Mouse (Mus musculus): ENCODE measurements around the gene Fmnl2.

Fmnl2 gene

GRCm38 (mm10) chr2:53105408-53105807, 247.7 kb downstream of the Fmnl2 start:
- no peak for DNase-seq (ENCODE audit: low read depth, low spot score)

GRCm38 (mm10) chr2:53106056-53106455, 248.4 kb downstream of the Fmnl2 start:
- no peak for DNase-seq (ENCODE audit: low read depth, low spot score)

- no peak for DNase-seq (ENCODE audit: low read depth, low spot score)
These were observed 248.8 kb downstream of the Fmnl2 start for GRCm38 (mm10) chr2:53106472-53106871.

GRCm38 (mm10) chr2:53108547-53108946, 250.9 kb downstream of the Fmnl2 start:
- no peak for DNase-seq (ENCODE audit: low read depth, low spot score)

GRCm38 (mm10) chr2:53121797-53122196, 264.1 kb downstream of the Fmnl2 start:
- peak; percentile 38 for DNase-seq (ENCODE audit: low read depth, low spot score)

GRCm38 (mm10) chr2:53125998-53126397, 268.3 kb downstream of the Fmnl2 start:
- no peak for DNase-seq (ENCODE audit: low read depth, low spot score)

GRCm38 (mm10) chr2:53129070-53129469, 271.4 kb downstream of the Fmnl2 start:
- no peak for DNase-seq (ENCODE audit: low read depth, low spot score)

- no peak for DNase-seq (ENCODE audit: low read depth, low spot score)
These were observed 273.9 kb downstream of the Fmnl2 start for GRCm38 (mm10) chr2:53131567-53131966.

- no peak for DNase-seq (ENCODE audit: low read depth, low spot score)
These were observed 289.2 kb downstream of the Fmnl2 start for GRCm38 (mm10) chr2:53146852-53147251.

GRCm38 (mm10) chr2:53173966-53174365, 316.3 kb downstream of the Fmnl2 start:
- no peak for DNase-seq (ENCODE audit: low read depth, low spot score)

- DNase-seq (ENCODE audit: low read depth, low spot score) = no peak
These were observed 321.3 kb downstream of the Fmnl2 start for GRCm38 (mm10) chr2:53178966-53179365.

GRCm38 (mm10) chr2:53179876-53180275, 322.2 kb downstream of the Fmnl2 start:
- DNase-seq (ENCODE audit: low read depth, low spot score) = no peak

Measured in telencephalon, adult 2 months (tissue).